Mouse (Mus musculus) G1E (cell line): ENCODE data around the gene Fkrp. TPM values are rescaled to one million over a fixed set of nuclear protein-coding genes. Genes with fewer than 3 reads are reported as not detected.
A peak's percentile ranks its signal among the peaks of the same experiment; 100 is the strongest.

ENCODE experiments used
- ATAC-seq: 2 replicates; pipeline ENCODE4 v1.8.0; 2016; ENCODE audit warnings: mild to moderate bottlenecking; ENCODE audit not compliant: insufficient number of reproducible peaks, poor library complexity, low FRiP score, severe bottlenecking; ENCODE audit errors: extremely low read depth
- DNase-seq: peaks from one replicate; pipeline ENCODE4 v3.0.0; 2012; ENCODE audit warnings: low spot score
- H3K27me3 ChIP-seq: 2 replicates; pipeline ENCODE4 v1.6.1; 2012; ENCODE audit warnings: mild to moderate bottlenecking, low read length, inconsistent platforms; ENCODE audit not compliant: insufficient read depth
- H3K36me3 ChIP-seq: replicated peaks from 2 replicates; pipeline ENCODE3; 2012; ENCODE audit warnings: mild to moderate bottlenecking, inconsistent platforms
- H3K4me1 ChIP-seq: 2 replicates; pipeline ENCODE4 v1.6.1; 2012; ENCODE audit warnings: low read depth, low read length, inconsistent platforms, mixed read lengths; ENCODE audit not compliant: insufficient read depth
- H3K4me3 ChIP-seq: 2 replicates; pipeline ENCODE4 v1.5.1; 2012; ENCODE audit warnings: low read depth, mild to moderate bottlenecking, inconsistent platforms, low read length, moderate library complexity, mixed read lengths
- H3K9me3 ChIP-seq: replicated peaks from 2 replicates; pipeline ENCODE4 v1.6.1; 2012; ENCODE audit warnings: inconsistent platforms
- CTCF ChIP-seq: IDR thresholded peaks from 2 replicates; pipeline ENCODE4 v1.5.1; 2012; ENCODE audit warnings: low read depth, low read length, inconsistent platforms, mixed read lengths
- GATA1 ChIP-seq: IDR thresholded peaks from 2 replicates; pipeline ENCODE4 v1.6.1; 2012; ENCODE audit warnings: borderline replicate concordance, low read length, inconsistent platforms, mixed read lengths
- GATA2 ChIP-seq: IDR thresholded peaks from 2 replicates; pipeline ENCODE4 v1.6.1; 2012; ENCODE audit warnings: low read depth, low read length, inconsistent platforms, borderline replicate concordance
- POLR2AphosphoS5 ChIP-seq: IDR thresholded peaks from 2 replicates; pipeline ENCODE4 v1.6.1; 2012; ENCODE audit warnings: low read depth, low read length, inconsistent platforms; ENCODE audit not compliant: insufficient replicate concordance
- TAL1 ChIP-seq: conservative IDR thresholded peaks from 2 replicates; pipeline ENCODE4 v1.6.1; 2012; ENCODE audit warnings: low read depth, low read length, inconsistent platforms, mixed read lengths
- polyA plus RNA-seq: library from polyadenylated mRNA; stranded (reverse); fragments of >175 nt; gene quantifications from 2 replicates; pipeline ENCODE4 v1.2.3, GENCODE M21; 2012
- total RNA-seq, 2 experiments: library from RNA; stranded (forward) in 1 of 2; stranded (reverse) in 1 of 2; fragments of 200-1000 nt in 1 of 2; fragments of >200 nt in 1 of 2; fragmentation: Nextera tagmentation in 1 of 2; gene quantifications; 2 replicates each; pipeline ENCODE4 v1.2.3; 2014 to 2017

The Fkrp gene
- total and polyA plus RNA-seq, 3 experiments = 11.3 to 30.6 (median 18.0) TPM

GRCm38 (mm10) chr7:16841561-16842560, 25.3 kb upstream of the Fkrp start:
- TF ChIP-seq POLR2AphosphoS5 = no peak
- ATAC-seq (no peak), DNase-seq (no peak)
- Histone ChIP-seq H3K4me1 (peaks cover 64% of the 10 kb centered on the region), H3K4me3 (peak overlapping the region; percentile 76; the same call in 1 of the 2 replicates), H3K36me3 (peaks cover 69% of the 10 kb centered on the region), H3K9me3 (no peaks in the 10 kb centered on the region), H3K27me3 (no peaks in the 10 kb centered on the region)

GRCm38 (mm10) chr7:16841078-16841477, 24.5 kb upstream of the Fkrp start:
- DNase-seq = no peak
- Histone ChIP-seq H3K36me3 (peaks cover 68% of the 10 kb centered on the region), H3K4me3 (no peak overlapping the region), H3K9me3 (no peaks in the 10 kb centered on the region), H3K4me1 (peaks cover 64% of the 10 kb centered on the region), H3K27me3 (no peaks in the 10 kb centered on the region)
- TF ChIP-seq CTCF (no peak), TAL1 (no peak), GATA1 (no peak), GATA2 (no peak), POLR2AphosphoS5 (no peak)
- no peak for ATAC-seq

- H3K9me3 ChIP-seq = no peaks in the 10 kb centered on the region
- peaks cover 57% of the 10 kb centered on the region for H3K4me1 ChIP-seq
- no peaks in the 10 kb centered on the region for H3K27me3 ChIP-seq
- ATAC-seq (no peak), DNase-seq (no peak)
- no peak overlapping the region for H3K4me3 ChIP-seq
- H3K36me3 ChIP-seq = peaks cover 64% of the 10 kb centered on the region
- TF ChIP-seq GATA2 = no peak
- TF ChIP-seq POLR2AphosphoS5 = no peak
- TF ChIP-seq TAL1 = no peak
- no peak for TF ChIP-seq GATA1
- no peak for TF ChIP-seq CTCF
Measured at GRCm38 (mm10) chr7:16840109-16840491, 23.6 kb upstream of the Fkrp start.

- Histone ChIP-seq H3K4me3 (no peak overlapping the region), H3K27me3 (no peaks in the 10 kb centered on the region), H3K36me3 (peaks cover 69% of the 10 kb centered on the region), H3K4me1 (peaks cover 51% of the 10 kb centered on the region), H3K9me3 (no peaks in the 10 kb centered on the region)
- ATAC-seq (no peak), DNase-seq (no peak)
- TF ChIP-seq GATA2 = no peak
- TF ChIP-seq TAL1 = no peak
- TF ChIP-seq GATA1 = no peak
- TF ChIP-seq POLR2AphosphoS5 = no peak
Measured at GRCm38 (mm10) chr7:16839427-16840108, 23.0 kb upstream of the Fkrp start.

GRCm38 (mm10) chr7:16838804-16839426, 22.4 kb upstream of the Fkrp start:
- Histone ChIP-seq H3K36me3 (peaks cover 75% of the 10 kb centered on the region), H3K4me1 (peaks cover 45% of the 10 kb centered on the region), H3K4me3 (no peak overlapping the region), H3K27me3 (no peaks in the 10 kb centered on the region), H3K9me3 (no peaks in the 10 kb centered on the region)
- TF ChIP-seq GATA1 (no peak), GATA2 (no peak), POLR2AphosphoS5 (no peak), TAL1 (no peak), CTCF (no peak)
- ATAC-seq (no peak), DNase-seq (no peak)

- Histone ChIP-seq H3K4me3 (no peak overlapping the region), H3K36me3 (peaks cover 83% of the 10 kb centered on the region), H3K27me3 (no peaks in the 10 kb centered on the region), H3K4me1 (peaks cover 37% of the 10 kb centered on the region), H3K9me3 (no peaks in the 10 kb centered on the region)
- ATAC-seq = no peak
- TF ChIP-seq POLR2AphosphoS5 (no peak), TAL1 (no peak), GATA1 (no peak), CTCF (no peak), GATA2 (no peak)
- no peak for DNase-seq
Measured at GRCm38 (mm10) chr7:16837916-16838803, 21.6 kb upstream of the Fkrp start.
